Mouse (Mus musculus): ENCODE results near the gene Adam26a. TPM values are rescaled to one million over a fixed set of nuclear protein-coding genes. Genes with fewer than 3 reads are reported as not detected.
A peak's percentile ranks its signal among the peaks of the same experiment; 100 is the strongest.
"Not testable (repeated sequence)": the region's sequence is repeated elsewhere in the genome, so short reads cannot be mapped to it uniquely, and the experiment has no call there.

Adam26a gene
- not detected in 2 replicates for total RNA-seq (2012; rRNA removed)
- not detected for polyA plus RNA-seq (2012; ENCODE audit: insufficient read depth in 1 of 2, insufficient read length in 2 of 2, low read depth in 1 of 2, low replicate concordance in 2 of 2, missing spikeins in 1 of 2)

DNA sequence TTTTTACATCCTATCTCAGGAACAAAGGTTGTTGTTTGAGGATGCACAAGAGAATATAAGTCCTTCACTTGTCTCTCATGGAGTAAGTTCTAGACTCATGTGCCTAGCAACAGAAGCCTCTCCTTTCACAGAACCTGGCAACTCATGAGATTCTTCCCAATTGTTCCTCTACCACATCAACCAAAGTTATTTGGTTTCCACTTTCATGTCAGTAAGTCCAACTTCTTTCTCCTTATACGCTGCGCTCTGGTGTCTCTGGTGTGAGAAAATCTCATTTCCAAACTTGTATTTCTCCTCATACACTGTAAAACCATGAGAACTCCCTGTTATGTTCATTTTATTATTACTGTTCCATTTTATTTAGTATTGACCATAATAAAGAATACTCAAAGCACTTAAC, at the start of gene Adam26a:
Adam26a (minus strand) TSS at position 101 of the 400 bp plus-strand sequence.
- not testable (repeated sequence) for H3K4me1 ChIP-seq (ENCODE audit: control insufficient read depth in 1 of 2, insufficient read depth in 2 of 2, low read length in 2 of 2); H3K36me3 ChIP-seq (ENCODE audit: control insufficient read depth in 1 of 2, insufficient read depth in 2 of 2, low read length in 2 of 2); H3K9ac ChIP-seq (ENCODE audit: control insufficient read depth, low read depth, low read length, poor library complexity, severe bottlenecking); H3K4me3 ChIP-seq (ENCODE audit: control insufficient read depth in 1 of 2, insufficient read depth in 1 of 2, low read depth in 2 of 2, low read length in 2 of 2); H3K79me2 ChIP-seq (ENCODE audit: control insufficient read depth, insufficient read depth, low read length, poor library complexity); H3K27me3 ChIP-seq (ENCODE audit: control insufficient read depth in 1 of 2, insufficient read depth in 2 of 2, low read length in 2 of 2); H3K9me3 ChIP-seq (replicated peaks; ENCODE audit: insufficient read depth, low read length); DNase-seq (ENCODE audit: low read depth, low spot score); H3K27ac ChIP-seq (ENCODE audit: control insufficient read depth, low read depth, low read length)

DNA sequence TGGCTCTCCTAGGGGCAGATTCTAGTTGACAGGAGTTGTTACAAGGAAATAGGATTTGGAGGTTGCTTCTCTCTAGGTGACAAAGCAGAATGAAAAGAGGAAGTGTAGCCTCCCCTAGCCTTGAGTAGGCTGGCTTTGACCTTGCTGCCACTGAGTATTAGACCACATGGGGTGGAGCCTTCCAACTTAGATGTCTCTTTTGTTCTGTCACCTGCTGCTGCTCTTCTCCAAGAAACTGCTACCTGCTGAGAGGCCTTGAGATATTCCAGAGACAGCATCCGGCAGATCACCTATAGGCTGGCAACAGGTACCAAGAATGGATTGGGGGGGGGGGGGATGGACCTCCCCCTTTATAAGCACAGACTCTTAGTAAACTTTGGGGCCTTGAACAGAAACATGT, 39.5 kb upstream of the Adam26a start:
- no peaks in the 10 kb centered on the region for H3K9me3 ChIP-seq (replicated peaks; ENCODE audit: insufficient read depth, low read length)
- H3K27me3 ChIP-seq (ENCODE audit: control insufficient read depth in 1 of 2, insufficient read depth in 2 of 2, low read length in 2 of 2), result no peaks in the 10 kb centered on the region
- DNase-seq (ENCODE audit: low read depth, low spot score), result peak; percentile 2
- no peak overlapping the region for H3K4me3 ChIP-seq (ENCODE audit: control insufficient read depth in 1 of 2, insufficient read depth in 1 of 2, low read depth in 2 of 2, low read length in 2 of 2)
- no peak overlapping the region for H3K9ac ChIP-seq (ENCODE audit: control insufficient read depth, low read depth, low read length, poor library complexity, severe bottlenecking)
- H3K36me3 ChIP-seq (ENCODE audit: control insufficient read depth in 1 of 2, insufficient read depth in 2 of 2, low read length in 2 of 2), result no peaks in the 10 kb centered on the region
- H3K27ac ChIP-seq (ENCODE audit: control insufficient read depth, low read depth, low read length), result no peak overlapping the region
- no peaks in the 10 kb centered on the region for H3K79me2 ChIP-seq (ENCODE audit: control insufficient read depth, insufficient read depth, low read length, poor library complexity)
- TF ChIP-seq TCF12 (IDR thresholded peaks at IDR 0.05; ENCODE audit: low read depth, low read length) (no peak), USF1 (IDR thresholded peaks at IDR 0.05; ENCODE audit: low read depth, low read length) (no peak), NRF1 (IDR thresholded peaks at IDR 0.05; ENCODE audit: insufficient read depth, low read depth, low read length, poor library complexity, severe bottlenecking) (no peak), SIN3A (IDR thresholded peaks at IDR 0.05; ENCODE audit: low read length) (no peak), MYC (IDR thresholded peaks at IDR 0.05; ENCODE audit: low read depth, low read length) (no peak), TBP (IDR thresholded peaks at IDR 0.05; ENCODE audit: low read depth, low read length) (no peak), BHLHE40 (IDR thresholded peaks at IDR 0.05; ENCODE audit: borderline replicate concordance, low read depth, low read length) (no peak), USF2 (IDR thresholded peaks at IDR 0.05; ENCODE audit: borderline replicate concordance in 1 of 2, insufficient read depth in 1 of 2, low read depth in 1 of 2, low read length in 2 of 2) (no peak), ETS1 (IDR thresholded peaks at IDR 0.05; ENCODE audit: low read depth, low read length) (no peak), GATA1 (IDR thresholded peaks at IDR 0.05; ENCODE audit: low read depth, low read length) (no peak), CHD1 (IDR thresholded peaks at IDR 0.05; ENCODE audit: low read depth, low read length) (no peak), NELFE (IDR thresholded peaks at IDR 0.05; ENCODE audit: low read depth, low read length) (no peak)
- no peaks in the 10 kb centered on the region for H3K4me1 ChIP-seq (ENCODE audit: control insufficient read depth in 1 of 2, insufficient read depth in 2 of 2, low read length in 2 of 2)

DNA sequence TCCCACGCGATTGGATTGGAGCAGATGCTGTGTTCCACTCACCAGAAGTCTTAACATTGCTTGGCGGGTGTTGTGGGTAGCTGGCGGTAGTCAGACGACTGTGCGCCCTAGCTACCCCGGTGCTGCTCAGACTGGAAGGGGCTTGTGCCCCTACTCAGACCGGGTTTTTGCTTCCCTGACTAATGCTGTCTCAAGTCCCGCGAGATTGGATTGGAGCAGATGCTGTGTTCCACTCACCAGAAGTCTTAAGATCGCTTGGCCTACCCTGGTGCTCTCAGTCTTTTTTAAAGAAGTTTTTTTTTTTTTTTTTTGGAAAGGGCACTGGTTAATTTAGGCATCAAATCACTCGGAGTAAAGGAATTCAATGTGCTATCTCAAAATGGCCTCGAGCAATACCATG, 27.1 kb upstream of the Adam26a start:
- H3K4me3 ChIP-seq (ENCODE audit: control insufficient read depth in 1 of 2, insufficient read depth in 1 of 2, low read depth in 2 of 2, low read length in 2 of 2); H3K27ac ChIP-seq (ENCODE audit: control insufficient read depth, low read depth, low read length); H3K79me2 ChIP-seq (ENCODE audit: control insufficient read depth, insufficient read depth, low read length, poor library complexity); H3K27me3 ChIP-seq (ENCODE audit: control insufficient read depth in 1 of 2, insufficient read depth in 2 of 2, low read length in 2 of 2); H3K9ac ChIP-seq (ENCODE audit: control insufficient read depth, low read depth, low read length, poor library complexity, severe bottlenecking); H3K36me3 ChIP-seq (ENCODE audit: control insufficient read depth in 1 of 2, insufficient read depth in 2 of 2, low read length in 2 of 2); H3K9me3 ChIP-seq (replicated peaks; ENCODE audit: insufficient read depth, low read length); H3K4me1 ChIP-seq (ENCODE audit: control insufficient read depth in 1 of 2, insufficient read depth in 2 of 2, low read length in 2 of 2); DNase-seq (ENCODE audit: low read depth, low spot score): not testable (repeated sequence)

DNA sequence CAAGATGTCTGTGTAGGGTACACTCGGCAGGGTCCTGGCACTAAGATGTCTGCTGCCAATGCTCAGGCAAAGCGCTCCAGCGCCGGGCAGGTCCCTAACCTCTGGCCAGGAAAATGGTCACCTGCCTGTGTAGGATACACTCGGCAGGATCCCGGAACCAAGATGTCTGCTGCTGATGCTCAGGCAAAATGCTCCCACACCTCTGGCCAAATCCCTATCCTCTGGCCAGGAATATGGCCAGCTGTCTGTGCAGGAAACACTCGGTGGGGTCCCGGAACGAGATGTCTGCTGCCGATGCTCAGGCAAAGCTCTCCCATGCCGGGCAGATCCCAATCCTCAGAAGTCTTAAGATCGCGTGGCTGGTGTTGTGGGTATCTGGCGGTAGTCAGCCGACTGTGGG, 26.7 kb upstream of the Adam26a start:
- not testable (repeated sequence) for H3K79me2 ChIP-seq (ENCODE audit: control insufficient read depth, insufficient read depth, low read length, poor library complexity); DNase-seq (ENCODE audit: low read depth, low spot score); H3K9me3 ChIP-seq (replicated peaks; ENCODE audit: insufficient read depth, low read length); H3K4me1 ChIP-seq (ENCODE audit: control insufficient read depth in 1 of 2, insufficient read depth in 2 of 2, low read length in 2 of 2); H3K4me3 ChIP-seq (ENCODE audit: control insufficient read depth in 1 of 2, insufficient read depth in 1 of 2, low read depth in 2 of 2, low read length in 2 of 2); H3K36me3 ChIP-seq (ENCODE audit: control insufficient read depth in 1 of 2, insufficient read depth in 2 of 2, low read length in 2 of 2); H3K27ac ChIP-seq (ENCODE audit: control insufficient read depth, low read depth, low read length); H3K9ac ChIP-seq (ENCODE audit: control insufficient read depth, low read depth, low read length, poor library complexity, severe bottlenecking); H3K27me3 ChIP-seq (ENCODE audit: control insufficient read depth in 1 of 2, insufficient read depth in 2 of 2, low read length in 2 of 2)

DNA sequence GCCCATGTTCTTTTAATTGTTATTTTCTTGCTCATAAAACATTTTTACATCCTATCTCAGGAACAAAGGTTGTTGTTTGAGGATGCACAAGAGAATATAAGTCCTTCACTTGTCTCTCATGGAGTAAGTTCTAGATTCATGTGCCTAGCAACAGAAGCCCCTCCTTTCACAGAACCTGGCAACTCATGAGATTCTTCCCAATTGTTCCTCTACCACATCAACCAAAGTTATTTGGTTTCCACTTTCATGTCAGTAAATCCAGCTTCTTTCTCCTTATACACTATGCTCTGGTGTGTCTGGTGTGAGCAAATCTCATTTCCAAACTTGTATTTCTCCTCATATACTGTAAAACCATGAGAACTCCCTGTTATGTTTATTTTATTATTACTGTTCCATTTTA, 48.5 kb downstream of the Adam26a start, which contains the start of gene Adam26b:
Adam26b (minus strand) TSS at position 101 of the 400 bp plus-strand sequence.
- not testable (repeated sequence) for H3K4me1 ChIP-seq (ENCODE audit: control insufficient read depth in 1 of 2, insufficient read depth in 2 of 2, low read length in 2 of 2); H3K79me2 ChIP-seq (ENCODE audit: control insufficient read depth, insufficient read depth, low read length, poor library complexity); H3K9ac ChIP-seq (ENCODE audit: control insufficient read depth, low read depth, low read length, poor library complexity, severe bottlenecking); H3K27ac ChIP-seq (ENCODE audit: control insufficient read depth, low read depth, low read length); H3K36me3 ChIP-seq (ENCODE audit: control insufficient read depth in 1 of 2, insufficient read depth in 2 of 2, low read length in 2 of 2); H3K27me3 ChIP-seq (ENCODE audit: control insufficient read depth in 1 of 2, insufficient read depth in 2 of 2, low read length in 2 of 2); H3K9me3 ChIP-seq (replicated peaks; ENCODE audit: insufficient read depth, low read length); DNase-seq (ENCODE audit: low read depth, low spot score); H3K4me3 ChIP-seq (ENCODE audit: control insufficient read depth in 1 of 2, insufficient read depth in 1 of 2, low read depth in 2 of 2, low read length in 2 of 2)
